Mouse (Mus musculus) 3T3-L1 (cell line): Measurements from ENCODE around the gene Ctrb1.

ENCODE experiments used
- DNase-seq: peaks from one replicate; pipeline ENCODE4 v3.0.0-alpha.2; 2015; ENCODE audit warnings: low read depth, low spot score

The Ctrb1 gene

DNA sequence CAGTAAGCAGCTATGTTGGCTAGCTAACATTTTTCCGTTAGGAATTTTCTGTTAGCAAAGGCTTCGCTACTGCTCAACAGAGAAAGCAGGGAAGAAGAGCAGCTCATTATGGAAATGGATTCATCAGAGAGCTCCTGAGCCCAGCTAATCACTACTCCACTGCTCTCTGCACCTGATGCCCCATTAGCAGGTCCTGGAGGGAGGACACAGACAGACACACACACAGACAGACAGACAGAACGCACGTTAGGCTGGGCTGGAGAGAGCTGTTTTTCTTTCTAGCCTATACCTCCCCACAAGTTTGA lies 26.6 kb upstream of the Ctrb1 start:
- no peak for DNase-seq

DNA sequence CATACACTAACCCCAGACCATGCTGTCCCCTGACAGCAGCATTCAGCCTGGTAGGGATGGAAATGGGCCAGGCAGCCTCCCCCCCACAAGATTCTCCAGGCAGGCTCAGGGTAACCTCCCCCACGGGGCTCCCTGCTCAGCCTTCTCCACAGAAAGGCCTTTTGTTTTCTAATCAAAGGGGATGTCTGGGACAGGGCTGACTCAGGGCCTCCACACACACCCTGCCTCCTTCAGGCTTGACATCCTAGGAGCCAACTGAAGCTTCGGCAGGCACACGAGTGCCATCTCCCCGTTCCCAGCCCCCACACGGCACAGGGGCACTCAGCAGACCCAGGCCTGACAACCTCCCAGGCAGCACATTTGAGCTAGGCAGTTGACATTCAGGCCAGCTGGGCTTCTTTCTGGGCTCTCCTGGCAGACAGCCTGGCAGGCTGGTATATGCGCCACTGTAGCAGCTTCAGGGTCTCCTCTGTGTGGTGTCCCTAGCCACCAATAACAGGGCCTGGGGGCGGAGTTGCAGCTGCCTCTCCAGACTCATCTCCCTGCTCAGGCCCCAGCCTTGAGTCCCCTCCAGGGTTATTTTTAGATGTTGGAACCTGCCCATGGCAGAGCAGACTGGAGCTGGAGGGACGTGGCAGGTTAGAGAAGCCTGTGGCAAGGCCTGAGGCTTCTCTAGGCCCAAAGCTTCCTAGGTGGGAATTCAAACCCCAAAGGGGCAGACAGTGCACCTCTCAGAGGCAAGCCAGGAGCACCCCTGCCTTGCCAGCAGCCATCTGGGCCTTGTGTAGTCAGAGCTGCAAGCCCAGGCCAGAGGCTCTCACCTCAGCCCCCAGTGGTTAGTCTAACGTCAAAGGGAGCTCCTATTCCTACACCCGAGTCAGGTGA lies 26.0 kb upstream of the Ctrb1 start:
- DNase-seq = peak; percentile 90

DNA sequence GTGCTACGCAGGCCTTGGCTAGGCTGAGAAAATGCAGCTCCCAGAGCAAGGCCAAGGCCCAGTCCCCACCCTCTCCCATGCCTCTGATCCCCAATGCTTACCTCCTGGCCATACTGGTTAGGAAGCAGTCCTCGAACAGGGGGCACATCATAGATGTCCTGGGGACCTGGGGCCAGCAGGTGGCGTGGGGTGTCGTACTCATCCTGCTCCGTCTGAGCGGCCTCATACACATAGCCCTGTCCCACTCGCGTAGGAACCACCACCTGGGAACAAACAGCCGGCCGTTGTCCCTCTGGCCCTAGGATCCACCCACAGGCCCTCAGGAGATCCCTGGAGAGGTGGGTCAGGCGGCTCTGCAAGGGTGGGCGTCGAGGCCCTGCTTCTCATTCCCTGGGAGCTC lies 24.7 kb upstream of the Ctrb1 start:
- no peak for DNase-seq

DNA sequence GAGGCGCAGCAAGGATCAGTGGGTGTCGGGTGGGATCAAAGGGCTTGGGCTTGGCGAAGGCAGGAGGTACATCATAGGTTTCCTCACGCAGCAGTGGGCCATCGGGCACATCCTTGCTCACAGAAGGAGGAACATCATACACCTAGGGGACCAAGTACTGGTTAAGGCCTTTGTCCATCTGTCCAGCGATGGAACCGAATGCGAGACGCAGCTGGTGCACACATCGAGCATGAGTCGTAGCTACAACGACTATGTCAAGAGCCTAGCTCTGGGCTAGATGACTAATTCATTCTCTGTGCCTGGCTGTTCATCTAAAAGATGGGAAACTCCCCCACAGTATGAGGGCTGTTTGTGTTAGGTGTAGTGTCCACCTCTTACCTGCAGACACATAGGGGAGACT lies 23.5 kb upstream of the Ctrb1 start:
- peak; percentile 65 for DNase-seq

DNA sequence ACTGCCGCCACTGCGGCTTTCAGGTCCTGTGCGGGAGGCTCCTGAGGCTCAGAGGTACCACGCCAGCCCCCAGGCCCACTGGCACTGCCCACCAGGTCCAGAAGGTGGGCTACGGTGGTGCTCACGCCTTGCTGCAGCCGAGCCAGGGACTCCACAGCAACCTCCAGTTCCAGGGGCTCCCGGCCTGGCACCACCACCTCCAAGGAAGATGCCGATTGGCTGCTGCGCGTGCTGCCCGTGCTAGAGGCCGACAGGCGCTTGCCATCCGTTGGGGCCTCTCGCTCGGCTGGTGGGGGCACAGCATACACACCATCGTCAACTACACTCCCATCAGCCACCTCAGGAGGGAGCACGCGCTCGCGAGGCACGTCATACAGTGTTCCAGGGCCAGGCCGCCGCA lies 23.0 kb upstream of the Ctrb1 start:
- DNase-seq = no peak

DNA sequence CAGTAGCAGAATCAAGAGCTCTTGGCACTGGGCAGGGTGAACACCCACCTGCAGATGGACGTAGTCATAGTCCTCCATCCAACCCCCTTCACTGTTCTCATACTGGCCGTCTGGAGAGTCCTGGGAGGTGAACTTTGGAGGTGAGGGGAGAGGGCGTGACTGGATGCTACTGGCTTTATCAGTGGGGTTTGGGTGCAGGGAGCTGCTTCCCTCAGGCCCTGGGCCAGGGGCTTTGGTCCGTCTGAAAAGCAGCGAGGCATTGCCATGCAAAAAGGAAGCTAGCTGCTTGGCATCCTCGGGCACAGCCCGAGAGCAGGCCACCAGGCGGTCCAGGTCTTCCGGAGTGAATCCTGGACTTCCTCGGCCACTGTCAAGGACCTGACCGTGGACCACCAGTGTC lies 22.5 kb upstream of the Ctrb1 start:
- no peak for DNase-seq

DNA sequence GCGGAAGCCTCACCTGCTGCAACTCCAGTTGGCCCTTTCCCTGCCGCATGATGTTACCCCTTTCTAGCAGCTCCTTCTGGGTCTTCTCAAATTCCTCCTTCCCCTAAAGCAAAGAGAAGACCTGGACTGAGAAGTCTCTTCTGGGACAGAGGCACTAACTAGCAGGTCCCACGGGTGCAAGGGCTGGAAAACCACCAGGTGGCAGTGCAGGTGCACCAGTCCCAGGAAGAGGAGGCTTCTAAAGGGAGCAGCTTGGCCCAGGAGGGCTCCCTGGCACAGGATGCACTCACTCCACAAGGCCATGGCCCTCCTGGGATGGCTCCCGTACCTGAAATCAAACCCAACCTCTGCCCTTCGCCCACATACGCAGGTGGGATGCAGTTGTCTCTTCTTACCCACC lies 21.8 kb upstream of the Ctrb1 start:
- peak; percentile 78 for DNase-seq

DNA sequence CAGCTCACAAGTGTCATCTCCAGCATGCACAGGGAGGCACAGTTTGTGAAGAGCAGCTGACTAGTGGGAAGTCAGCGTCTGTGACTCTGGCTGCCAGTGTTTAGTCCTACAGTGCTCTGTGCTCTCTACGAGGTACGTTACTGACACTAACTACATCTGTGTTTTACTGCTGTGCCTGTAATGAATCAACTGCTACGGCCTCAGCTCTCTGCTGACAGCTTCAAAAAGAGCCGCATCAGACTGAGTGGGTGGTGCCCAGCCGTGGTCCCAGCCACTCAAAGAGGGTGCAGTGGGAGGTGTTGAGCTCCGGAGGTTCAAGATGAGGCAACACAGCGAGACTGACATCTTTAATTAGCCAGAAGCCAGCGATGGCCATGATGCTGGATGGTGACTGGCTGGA lies 21.3 kb upstream of the Ctrb1 start:
- DNase-seq = no peak

DNA sequence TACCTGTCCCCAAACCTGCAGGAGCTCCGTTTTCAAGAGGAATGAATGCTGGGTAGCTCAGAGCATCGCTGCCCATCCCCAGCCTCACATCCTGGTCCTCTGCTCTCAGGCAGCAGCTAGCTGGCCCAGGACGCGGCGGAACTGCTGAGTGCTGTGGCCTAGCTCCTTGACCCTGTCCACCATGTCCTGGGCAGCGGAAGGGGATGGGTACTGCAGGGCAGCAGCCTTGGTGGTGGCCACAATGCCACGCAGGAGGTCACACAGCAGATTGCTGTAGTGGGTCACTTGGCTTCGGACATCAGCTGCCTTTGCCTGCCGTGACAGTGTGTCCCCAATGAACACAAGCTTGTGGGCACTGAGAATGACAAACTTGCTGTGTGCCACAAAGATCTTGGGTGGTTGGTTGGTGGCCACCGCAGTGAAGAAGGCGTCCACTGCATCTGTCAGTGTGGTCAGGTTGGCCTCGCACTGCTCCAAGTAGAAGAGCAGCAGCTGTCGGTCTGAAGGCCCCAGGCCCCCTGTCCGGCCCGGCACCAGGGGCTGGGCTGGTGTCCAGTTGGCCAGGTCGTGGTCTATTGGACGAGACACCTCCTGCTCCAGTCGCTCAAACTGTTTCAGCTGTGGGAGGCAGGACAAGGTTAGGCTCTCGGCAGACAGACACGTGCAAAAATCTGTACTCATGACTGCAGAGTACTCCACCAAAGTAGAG lies 20.1 kb upstream of the Ctrb1 start:
- no peak for DNase-seq

DNA sequence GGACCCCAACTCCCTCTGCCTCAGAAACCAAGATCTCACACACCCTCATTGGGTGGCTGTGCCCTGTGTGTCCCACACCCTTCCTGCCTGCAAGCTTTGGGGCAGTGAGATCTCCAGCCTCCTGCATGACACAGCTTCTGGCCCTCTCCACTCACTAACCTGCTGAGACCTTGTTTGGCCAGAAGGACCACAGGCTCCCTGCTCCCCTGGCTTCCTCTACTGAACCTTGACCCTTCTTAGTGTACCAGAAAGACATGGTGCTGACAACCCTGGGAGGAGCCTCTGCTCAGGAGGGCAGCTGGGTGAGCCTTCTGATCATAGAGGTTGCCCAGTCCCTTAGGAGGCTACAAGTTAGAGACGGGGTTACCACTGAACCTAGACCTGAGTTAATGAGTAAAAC lies 18.4 kb upstream of the Ctrb1 start:
- DNase-seq = no peak

DNA sequence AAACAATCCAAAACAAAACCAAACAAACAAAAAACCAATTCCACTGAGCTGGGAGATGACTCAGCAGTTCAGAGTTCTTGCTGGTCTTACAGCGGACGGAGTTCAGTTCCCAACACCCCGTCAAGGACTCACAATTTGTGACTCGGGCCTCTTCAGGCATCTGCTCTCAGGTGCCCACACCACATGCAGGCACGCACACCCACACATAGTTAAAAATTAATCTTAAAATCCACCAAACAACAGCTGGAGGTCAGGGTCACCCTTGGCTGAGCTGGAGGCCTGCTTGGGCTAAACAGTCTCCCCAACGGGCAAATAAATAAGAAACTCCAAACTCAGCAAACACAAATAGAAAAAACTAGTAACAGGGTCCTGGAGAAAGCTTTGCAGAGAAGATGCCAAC lies 17.5 kb upstream of the Ctrb1 start:
- DNase-seq = no peak

DNA sequence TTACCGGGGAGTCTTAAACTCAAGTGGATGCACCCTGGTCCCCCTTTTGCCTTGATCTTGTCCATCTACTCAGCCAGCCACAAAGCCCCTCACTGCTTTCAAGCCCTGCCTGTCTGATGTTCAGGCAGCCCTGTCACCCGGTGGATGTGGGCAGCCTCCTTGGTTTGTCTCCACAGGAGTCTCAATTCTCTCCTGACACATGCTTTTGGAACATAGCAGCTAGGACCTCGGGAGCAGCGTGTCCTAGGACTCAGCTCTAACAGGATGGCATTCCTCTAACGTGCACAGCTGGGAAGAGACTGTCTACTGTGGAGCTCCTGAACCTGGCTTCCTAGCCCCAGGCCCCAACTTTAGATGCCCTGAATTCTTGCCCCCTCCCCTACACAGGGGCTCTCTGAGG lies 14.9 kb upstream of the Ctrb1 start:
- no peak for DNase-seq

DNA sequence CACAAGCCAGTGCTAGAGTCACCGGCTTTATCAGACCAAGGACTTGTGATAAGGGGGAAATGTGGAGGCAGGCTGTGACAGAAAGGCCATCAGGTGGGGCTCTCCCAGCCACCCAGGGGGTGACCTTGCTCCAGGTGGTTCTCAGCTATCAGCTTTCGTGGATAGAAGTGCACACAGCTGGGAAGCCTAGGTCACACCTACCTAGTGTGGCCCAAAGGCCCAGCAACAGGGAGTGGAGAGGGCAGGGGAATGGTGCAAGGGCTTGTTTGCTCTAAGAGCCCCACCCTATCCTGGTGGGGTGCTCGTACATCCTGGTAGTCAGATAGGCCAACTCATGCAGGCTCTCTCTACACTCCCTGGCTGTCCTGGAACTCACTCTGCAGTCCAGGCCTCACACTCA lies 14.4 kb upstream of the Ctrb1 start:
- no peak for DNase-seq

DNA sequence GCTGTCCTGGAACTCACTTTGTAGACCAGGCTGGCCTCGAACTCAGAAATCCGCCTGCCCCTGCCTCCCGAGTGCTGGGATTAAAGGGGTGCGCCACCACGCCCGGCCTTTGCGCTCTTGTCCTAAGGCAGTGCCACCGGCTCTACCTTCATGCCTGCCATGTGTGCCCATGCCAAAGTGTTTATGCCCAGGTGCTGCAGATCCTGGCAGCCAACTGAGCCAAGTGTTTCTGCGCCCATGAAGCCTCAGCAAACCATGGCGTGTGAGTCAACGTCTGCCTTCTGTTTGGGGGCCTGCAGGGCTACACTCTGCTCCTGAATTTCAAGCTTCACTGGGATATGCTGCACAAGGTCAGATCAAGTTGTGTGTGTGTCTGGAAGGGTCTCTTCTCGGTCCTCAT lies 13.8 kb upstream of the Ctrb1 start:
- DNase-seq = no peak

DNA sequence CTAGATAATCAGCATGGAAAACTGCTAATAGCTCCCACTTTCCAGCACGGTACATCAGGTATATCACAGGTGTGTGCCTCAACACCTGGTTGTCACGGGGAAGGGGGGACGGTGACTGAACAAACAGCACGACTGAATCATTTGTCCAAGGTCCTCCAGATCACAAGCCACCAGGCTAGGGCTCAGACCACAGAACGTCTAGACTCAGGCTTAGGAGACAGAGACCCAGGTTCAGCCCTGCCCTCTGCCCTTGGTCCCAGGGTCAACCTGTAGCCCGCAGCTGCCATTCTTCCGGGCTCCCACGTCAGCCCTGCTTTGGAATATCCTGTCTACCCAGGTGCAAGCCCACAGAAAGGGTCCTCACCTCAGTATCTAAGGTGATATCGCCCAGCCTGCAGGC lies 10.6 kb upstream of the Ctrb1 start:
- DNase-seq = no peak

DNA sequence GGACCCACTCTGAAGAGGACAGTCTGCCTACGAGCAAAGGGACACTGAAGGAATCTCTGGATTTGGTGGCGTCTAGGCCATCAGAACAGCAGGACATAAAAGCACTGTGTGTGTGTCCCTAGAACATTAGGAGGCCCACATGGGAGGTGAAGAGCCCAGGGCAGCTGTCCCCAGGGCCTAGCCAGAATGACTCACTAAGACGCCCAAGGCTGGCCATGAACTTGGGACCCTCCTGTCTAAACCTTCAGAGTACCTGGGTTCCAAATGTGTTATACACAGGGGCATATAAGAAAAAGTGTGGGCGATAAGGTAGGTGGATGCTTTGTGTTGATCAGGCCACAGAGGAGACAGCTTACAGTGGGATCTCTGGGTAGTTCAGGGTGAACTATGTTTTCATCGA lies 9.9 kb upstream of the Ctrb1 start:
- DNase-seq = no peak

DNA sequence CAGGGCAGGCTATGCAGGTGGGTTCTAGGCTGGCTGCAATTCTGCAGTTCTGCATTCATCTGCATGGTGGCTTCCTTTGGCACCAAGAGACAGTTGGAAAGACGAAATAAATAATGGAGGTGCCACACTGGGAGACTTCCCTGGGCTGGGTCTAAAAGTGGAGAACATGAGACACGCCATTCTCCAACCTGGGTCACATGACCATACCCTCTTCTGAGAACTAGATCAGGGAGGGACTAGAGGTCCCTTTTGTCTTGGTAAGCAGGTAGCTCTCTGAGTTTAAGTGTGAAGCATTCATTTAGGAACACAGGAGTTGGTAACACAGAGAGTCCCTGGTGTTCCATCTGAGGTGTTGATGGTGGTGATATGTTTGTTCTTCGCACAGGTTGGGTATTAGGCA lies 9.4 kb upstream of the Ctrb1 start:
- DNase-seq = no peak

DNA sequence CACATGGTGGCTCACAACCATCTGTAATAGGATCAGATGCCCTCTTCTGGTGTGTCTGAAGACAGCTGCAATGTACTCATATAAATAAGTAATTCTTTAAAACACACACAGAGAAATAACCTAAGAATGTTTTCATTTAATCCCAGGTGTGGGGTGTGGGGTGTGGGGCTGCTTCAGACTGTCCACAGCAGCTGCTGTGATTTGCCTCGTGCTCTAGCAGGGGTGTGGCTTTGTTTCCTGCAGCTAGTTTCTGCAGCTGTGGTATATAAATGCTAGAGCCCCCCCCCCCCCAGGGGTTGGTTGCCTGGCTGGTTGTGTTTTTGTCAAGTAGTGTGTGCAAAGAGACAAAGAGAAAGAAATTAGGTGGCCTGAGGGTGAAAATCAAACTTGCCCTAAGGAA lies 8.2 kb upstream of the Ctrb1 start:
- no peak for DNase-seq

DNA sequence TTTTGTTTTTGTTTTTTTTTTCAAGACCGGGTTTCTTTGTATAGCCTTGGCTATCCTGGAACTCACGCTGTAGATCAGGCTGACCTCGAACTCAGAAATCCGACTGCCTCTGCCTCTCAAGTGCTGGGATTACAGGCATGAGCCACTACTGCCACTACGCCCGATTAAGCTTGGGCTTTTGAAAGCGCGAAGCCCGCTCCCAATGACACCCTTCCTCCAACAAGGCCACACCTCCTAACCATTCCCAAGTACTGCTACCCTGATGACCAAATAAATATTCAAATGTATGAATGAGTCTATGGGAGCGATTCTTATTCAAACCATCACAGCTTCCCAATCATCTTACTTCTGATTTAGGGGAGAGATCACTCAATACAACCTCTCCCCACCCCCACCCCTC lies 6.8 kb upstream of the Ctrb1 start:
- no peak for DNase-seq

DNA sequence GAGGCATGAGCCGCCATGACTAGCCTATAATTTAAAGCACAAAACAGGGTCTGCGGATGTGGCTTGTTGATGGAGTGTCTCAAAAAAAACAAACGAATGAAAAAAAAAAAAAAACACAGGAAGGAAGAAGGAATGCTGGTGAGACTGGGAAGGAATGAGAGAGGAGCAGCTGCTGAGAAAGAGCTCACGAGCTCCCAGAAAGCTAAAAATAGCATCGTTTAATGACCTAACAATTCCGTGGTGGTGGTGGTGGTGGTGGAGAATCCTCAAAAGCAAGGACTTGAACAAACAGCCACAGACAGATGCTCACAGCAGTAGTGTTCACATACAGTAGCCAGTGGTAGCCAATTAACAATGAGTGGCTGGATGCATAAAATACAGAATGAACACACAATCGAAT lies 4.6 kb upstream of the Ctrb1 start:
- DNase-seq = no peak

DNA sequence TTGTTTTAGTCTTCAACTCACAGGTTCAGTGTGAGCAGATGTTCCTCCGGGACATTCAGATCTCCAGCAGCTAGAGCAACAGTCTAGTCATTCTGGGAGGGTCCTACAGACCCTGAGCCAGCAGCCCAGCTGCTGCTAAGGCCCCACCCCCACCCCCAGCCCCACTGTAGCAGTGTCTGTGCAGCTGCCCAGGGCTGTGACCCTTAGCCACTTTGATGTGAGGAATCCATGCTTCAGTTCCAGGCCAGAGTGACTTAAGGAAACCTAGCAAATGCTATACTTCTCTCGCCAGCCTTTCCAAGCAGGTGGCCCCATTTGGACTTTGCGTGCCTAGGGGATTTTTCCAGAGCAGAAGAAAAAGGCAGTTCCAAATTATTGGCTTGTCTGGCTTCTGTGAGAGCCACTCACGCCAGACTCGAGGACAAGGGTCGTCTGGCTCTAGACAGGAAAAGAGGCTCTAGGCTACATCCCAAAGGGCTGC lies 2.5 kb upstream of the Ctrb1 start:
- no peak for DNase-seq

DNA sequence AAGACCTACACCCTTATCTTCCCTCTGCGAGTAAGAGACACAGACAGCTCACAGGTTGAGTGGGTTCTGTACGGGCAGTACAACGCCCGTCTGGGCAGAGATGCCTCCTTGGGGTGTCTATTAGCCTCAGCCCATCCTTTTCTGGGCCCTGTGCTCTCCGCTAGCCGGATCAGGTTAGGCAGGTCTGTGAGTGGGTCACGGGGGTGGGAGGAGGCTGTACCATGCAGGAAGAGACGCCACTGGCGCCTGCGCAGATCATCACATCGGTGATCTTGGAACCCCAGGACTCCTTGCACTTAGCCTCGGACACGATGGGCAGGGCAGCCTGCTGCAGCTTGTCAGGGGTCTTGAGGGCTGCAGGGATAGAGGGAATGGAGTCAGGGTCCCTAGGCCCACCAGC lies 3.9 kb downstream of the Ctrb1 start:
- no peak for DNase-seq

DNA sequence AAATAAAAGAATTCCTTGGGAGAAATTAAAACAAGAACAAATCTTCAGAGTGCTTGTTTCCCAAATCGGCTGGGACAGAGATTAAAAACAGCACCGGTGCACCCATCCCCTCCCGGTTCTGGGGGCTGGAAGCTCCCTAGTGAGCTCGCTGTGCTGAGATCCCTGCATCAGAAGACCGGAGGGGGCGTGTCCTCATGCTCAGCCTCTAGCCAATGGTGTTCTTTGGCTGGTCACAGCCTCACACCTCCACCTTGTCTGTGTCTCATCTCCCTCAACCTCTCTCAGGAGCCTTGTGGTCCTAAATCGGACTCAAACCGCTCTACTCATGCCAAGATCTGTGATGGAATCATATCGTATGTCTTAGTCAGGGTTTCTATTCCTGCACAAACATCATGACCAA lies 8.3 kb downstream of the Ctrb1 start:
- no peak for DNase-seq
